Mouse (Mus musculus) stomach, embryonic 15.5 days (tissue): ENCODE data around the gene Mgst3. TPM values are rescaled to one million over a fixed set of nuclear protein-coding genes. Genes with fewer than 3 reads are reported as not detected.
A peak's percentile ranks its signal among the peaks of the same experiment; 100 is the strongest.

Experiments
- ATAC-seq: fragments of 200-750 bp; cut with Nextera tagmentation; 2 replicates; pipeline ENCODE4 v1.8.0; 2017; ENCODE audit warnings: low read depth, moderate number of reproducible peaks, moderate TSS enrichment; ENCODE audit not compliant: insufficient read depth, low FRiP score
- H3K27ac ChIP-seq: fragments of 300-500 bp; sonication (generic); 2 replicates; pipeline ENCODE4 v1.5.1; 2015; ENCODE audit warnings: mild to moderate bottlenecking, inconsistent platforms
- H3K27me3 ChIP-seq: fragments of 300-500 bp; sonication (generic); replicated peaks from 2 replicates; pipeline ENCODE4 v1.6.1; 2015; ENCODE audit warnings: inconsistent platforms
- H3K36me3 ChIP-seq: fragments of 300-500 bp; sonication (generic); 2 replicates; pipeline ENCODE4 v1.6.1; 2015; ENCODE audit warnings: inconsistent platforms
- H3K4me1 ChIP-seq: fragments of 300-500 bp; sonication (generic); 2 replicates; pipeline ENCODE4 v1.6.1; 2015; ENCODE audit warnings: inconsistent platforms
- H3K4me2 ChIP-seq: fragments of 300-500 bp; sonication (generic); 2 replicates; pipeline ENCODE4 v1.6.1; 2015; ENCODE audit warnings: mild to moderate bottlenecking, inconsistent platforms
- H3K4me3 ChIP-seq: fragments of 300-500 bp; sonication (generic); replicated peaks from 2 replicates; pipeline ENCODE4 v1.5.1; 2015; ENCODE audit warnings: inconsistent platforms
- H3K9ac ChIP-seq: fragments of 300-500 bp; sonication (generic); 2 replicates; pipeline ENCODE4 v1.6.1; 2015; ENCODE audit warnings: inconsistent platforms
- H3K9me3 ChIP-seq: fragments of 300-500 bp; sonication (generic); 2 replicates; pipeline ENCODE4 v1.6.1; 2016; ENCODE audit warnings: inconsistent platforms
- WGBS: fragments of 180-500 bp; shearing (Covaris S2); methylation state at CpG from one replicate; pipeline ENCODE4 v1.1.7; 2015; 5-methylcytosine and 5-hydroxymethylcytosine counted together
- polyA plus RNA-seq: library from polyadenylated mRNA; unstranded; fragments of >200 nt; fragmentation: Nextera tagmentation; extraction: Ambion mirVana; gene quantifications from 2 replicates; pipeline ENCODE4 v1.2.1, GENCODE M21; 2015

The Mgst3 gene
- polyA plus RNA-seq, 1 experiment from 2014 or later: 224 TPM

DNA sequence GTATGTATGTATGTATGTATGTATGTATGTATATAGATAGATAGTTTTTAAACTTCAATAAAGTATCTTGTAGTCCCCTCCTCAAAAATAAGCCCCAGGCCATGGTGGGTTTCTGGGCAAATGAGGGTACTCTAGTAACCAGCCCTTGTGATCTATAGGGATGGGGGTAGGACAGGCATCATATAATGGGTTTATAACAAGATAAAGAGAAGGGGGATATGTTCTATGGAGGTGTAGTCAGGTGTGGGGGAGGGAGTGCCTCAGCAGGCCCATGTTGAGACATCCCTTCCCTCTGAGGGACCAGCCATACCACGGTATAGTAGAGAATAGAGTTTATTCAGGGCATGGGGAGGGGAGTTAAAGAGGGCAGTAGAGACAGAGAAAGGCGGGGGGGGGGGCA lies 7.2 kb downstream of the Mgst3 start:
- H3K4me2 ChIP-seq: no peak overlapping the region
- WGBS: 47% methylated on average over 2 of the region's 2 CpGs
- H3K27ac ChIP-seq: no peak overlapping the region
- no peak overlapping the region for H3K4me3 ChIP-seq
- H3K27me3 ChIP-seq: no peaks in the 10 kb centered on the region
- no peaks in the 10 kb centered on the region for H3K9me3 ChIP-seq
- peaks cover 18% of the 10 kb centered on the region for H3K4me1 ChIP-seq
- no peak overlapping the region for H3K9ac ChIP-seq
- H3K36me3 ChIP-seq: no peaks in the 10 kb centered on the region
- no peak for ATAC-seq

DNA sequence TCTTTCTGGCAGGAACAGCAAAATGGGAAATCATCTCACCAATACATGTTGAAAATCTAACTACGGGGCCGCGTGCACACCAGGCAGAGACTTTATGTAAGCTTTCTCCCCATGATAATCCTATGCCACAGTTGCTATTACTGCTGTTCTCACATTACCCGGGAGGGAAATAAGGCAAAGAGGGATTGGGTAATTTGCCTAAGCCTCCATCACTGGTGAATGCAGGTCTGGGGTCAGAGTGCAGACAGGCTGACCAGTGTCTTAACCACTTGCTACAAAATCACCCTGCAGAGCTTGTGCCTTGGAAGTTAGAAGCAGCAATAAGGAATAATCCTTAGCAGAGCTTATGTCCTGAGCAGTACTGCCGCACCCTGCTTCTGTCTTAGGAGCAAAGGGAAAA lies 8.0 kb downstream of the Mgst3 start:
- H3K9ac ChIP-seq: no peak overlapping the region
- no peaks in the 10 kb centered on the region for H3K27me3 ChIP-seq
- WGBS: 68% methylated on average over 5 of the region's 5 CpGs
- H3K4me2 ChIP-seq: no peak overlapping the region
- H3K4me1 ChIP-seq: peaks cover 14% of the 10 kb centered on the region
- no peak for ATAC-seq
- H3K36me3 ChIP-seq: no peaks in the 10 kb centered on the region
- no peak overlapping the region for H3K4me3 ChIP-seq
- H3K9me3 ChIP-seq: no peaks in the 10 kb centered on the region
- no peak overlapping the region for H3K27ac ChIP-seq

DNA sequence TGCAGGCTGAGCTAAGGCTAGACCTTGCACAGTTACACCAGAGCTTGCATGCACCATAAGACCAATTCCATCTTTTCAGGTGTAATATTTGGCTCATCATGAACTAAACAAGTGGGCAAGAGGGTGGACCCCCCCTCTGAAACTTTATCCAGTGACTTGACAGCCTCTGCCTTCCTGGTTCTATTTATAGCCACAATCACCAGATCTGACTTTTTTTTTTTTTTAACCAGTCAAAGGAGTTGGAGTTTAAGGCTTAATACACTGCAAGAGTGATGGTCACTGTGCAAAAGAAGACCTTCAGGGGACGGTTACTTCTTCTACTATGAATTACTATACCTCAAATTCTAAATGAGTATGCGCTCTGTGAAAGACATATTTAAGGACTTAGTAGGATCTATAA lies 8.4 kb downstream of the Mgst3 start:
- H3K4me2 ChIP-seq: no peak overlapping the region
- no peak overlapping the region for H3K4me3 ChIP-seq
- H3K4me1 ChIP-seq: peaks cover 14% of the 10 kb centered on the region; the same call in 1 of the 2 replicates
- H3K27ac ChIP-seq: peak overlapping the region; percentile 64
- H3K9me3 ChIP-seq: no peaks in the 10 kb centered on the region
- no peaks in the 10 kb centered on the region for H3K36me3 ChIP-seq
- no peaks in the 10 kb centered on the region for H3K27me3 ChIP-seq
- H3K9ac ChIP-seq: no peak overlapping the region
- WGBS: 90% methylated on average over 2 of the region's 2 CpGs
- no peak for ATAC-seq

DNA sequence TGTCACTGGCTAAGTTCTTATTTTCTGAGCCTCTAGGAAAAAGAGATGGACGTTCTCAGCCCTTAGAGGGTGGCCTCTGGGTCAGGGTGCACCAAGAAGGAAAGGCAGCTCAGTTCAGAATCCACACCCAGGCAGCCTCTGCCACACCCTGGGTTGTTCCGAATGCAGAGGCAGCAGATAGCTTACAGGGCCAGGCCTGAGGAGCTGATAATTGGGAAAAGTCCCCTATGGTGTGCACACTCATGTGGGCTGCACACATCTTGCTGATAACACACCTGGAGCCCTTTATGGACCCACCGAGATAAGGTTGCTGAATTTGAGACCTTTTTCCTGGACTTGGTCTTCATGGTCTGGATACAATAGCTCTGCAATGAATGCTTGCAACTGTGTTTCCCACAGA lies 9.5 kb downstream of the Mgst3 start:
- ATAC-seq: peak; percentile 96
- H3K27ac ChIP-seq: peak overlapping the region; percentile 64
- 49% methylated on average over 3 of the region's 3 CpGs for WGBS

DNA sequence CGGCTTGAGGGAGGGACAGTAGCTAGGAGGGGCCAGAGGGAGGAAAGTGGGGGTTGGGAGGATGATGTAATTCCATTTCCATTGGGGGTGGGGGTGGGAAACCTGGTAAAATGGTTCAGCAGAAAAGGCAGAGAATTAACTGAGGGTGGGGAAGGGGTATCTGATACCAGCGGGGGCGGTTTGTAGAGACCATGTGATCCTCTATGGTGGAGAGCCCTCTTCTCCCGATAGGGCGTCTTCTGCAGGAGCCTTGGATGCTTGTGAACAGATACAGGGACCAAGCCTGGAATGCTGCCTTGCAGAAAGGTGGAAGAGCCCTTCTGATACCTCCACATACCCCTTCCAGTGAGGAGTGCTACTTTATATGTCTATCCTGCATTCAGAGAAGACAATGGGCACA lies 10.5 kb downstream of the Mgst3 start:
- 87% methylated on average over 5 of the region's 5 CpGs for WGBS
- Histone ChIP-seq H3K4me2 (no peak overlapping the region), H3K9ac (no peak overlapping the region), H3K27me3 (no peaks in the 10 kb centered on the region), H3K27ac (no peak overlapping the region), H3K9me3 (no peaks in the 10 kb centered on the region), H3K4me1 (peaks cover 14% of the 10 kb centered on the region; the same call in 1 of the 2 replicates), H3K4me3 (no peak overlapping the region), H3K36me3 (no peaks in the 10 kb centered on the region)
- no peak for ATAC-seq

More for the DNA sequence above, 9.5 kb downstream of the Mgst3 start:
- H3K4me1 ChIP-seq: peaks cover 14% of the 10 kb centered on the region; the same call in 1 of the 2 replicates
- H3K9ac ChIP-seq: no peak overlapping the region
- no peaks in the 10 kb centered on the region for H3K9me3 ChIP-seq
- no peak overlapping the region for H3K4me3 ChIP-seq
- H3K36me3 ChIP-seq: no peaks in the 10 kb centered on the region
- no peaks in the 10 kb centered on the region for H3K27me3 ChIP-seq
- no peak overlapping the region for H3K4me2 ChIP-seq

DNA sequence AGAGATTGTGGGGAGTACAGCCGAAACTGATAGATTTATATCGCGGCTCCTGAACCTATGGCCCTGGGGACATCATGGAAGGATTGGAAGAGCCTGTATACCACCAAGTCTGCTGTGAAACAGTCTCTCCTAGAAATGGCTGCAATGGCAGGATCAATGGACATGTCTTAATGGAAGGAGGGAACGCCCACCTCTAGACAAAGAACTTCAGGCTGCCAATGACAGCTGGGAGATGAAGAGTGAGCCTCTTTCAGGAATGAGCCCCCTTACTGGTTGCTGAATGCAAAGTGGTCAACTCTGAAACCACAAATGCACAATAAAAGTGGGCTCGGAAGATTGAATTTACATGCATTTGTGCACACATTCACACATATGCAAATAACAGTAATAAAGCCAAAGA lies 10.9 kb downstream of the Mgst3 start:
- Histone ChIP-seq H3K9ac (no peak overlapping the region), H3K27me3 (no peaks in the 10 kb centered on the region), H3K4me2 (no peak overlapping the region), H3K27ac (no peak overlapping the region), H3K4me3 (no peak overlapping the region), H3K9me3 (no peaks in the 10 kb centered on the region), H3K4me1 (peaks cover 14% of the 10 kb centered on the region; the same call in 1 of the 2 replicates), H3K36me3 (no peaks in the 10 kb centered on the region)
- ATAC-seq: no peak
- 88% methylated on average over 5 of the region's 5 CpGs for WGBS

DNA sequence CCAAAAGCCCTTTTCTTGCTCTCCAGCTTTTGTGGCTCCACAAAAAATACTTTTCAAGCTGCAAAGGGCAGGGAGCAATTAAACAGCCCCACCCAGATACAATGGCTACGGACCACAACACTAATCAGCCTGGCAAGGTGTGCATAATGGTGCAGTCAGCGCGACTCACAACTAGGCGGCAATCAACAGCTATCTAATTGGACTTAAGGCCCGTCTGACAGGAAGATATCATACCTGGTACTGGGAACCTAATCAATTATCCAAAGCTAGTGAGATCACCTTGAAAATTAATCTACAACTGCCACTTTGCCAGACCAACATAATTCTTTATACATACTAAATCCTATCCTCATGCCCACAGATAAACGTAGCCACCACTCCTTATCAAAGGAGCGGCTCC lies 11.3 kb downstream of the Mgst3 start:
- Histone ChIP-seq H3K4me3 (no peak overlapping the region), H3K9ac (no peak overlapping the region), H3K27ac (0 out of 2 replicates have a peak overlapping the region, but pooled peaks have one; percentile 9), H3K27me3 (no peaks in the 10 kb centered on the region), H3K4me2 (no peak overlapping the region), H3K36me3 (no peaks in the 10 kb centered on the region), H3K4me1 (peaks cover 14% of the 10 kb centered on the region; the same call in 1 of the 2 replicates), H3K9me3 (no peaks in the 10 kb centered on the region)
- ATAC-seq: no peak
- 72% methylated on average over 7 of the region's 7 CpGs for WGBS

DNA sequence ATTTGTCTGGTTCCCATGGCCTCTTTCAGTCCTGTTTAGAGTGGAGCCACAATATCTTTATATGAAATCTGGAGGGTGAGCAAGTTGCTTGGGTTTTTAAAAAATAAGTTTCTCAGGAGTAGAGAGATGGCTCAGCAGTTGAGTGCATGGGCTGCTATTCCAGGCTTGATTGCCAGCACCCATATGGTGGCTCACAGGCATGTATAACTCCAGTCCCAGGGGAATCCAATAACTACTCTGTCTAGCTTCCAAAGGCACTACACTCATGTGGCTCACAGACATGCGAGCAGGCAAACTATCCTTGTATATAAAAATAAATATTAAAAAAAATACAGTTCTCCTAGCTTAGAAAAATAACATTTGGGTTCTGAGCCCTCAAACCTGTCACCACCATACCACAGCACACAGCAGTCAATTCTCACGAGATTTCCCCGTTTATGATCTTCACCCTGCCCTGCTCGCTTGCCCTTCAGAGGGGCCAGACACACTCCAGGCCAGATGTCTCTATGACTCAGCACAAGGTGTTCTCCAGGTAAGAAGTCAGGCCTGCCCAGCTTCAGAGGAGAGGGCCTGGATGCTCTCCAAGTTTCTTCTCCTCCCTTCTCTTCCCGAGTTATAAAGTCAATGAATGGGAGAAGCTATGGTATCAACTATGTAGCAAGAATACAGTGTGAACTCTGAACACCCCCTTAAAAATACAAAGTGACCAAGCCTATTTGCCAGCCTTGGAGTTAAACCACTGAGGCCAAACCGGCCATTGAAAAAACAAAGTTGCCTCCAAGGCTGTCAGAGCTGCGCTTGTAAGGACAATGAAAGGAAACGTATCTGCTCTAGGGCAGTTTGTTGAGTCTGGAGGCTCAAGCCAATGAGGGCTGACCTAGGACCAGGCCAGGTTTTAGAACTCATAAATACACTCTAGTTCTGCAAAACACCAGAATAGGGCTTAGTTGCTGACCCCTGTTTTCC lies 12.3 kb downstream of the Mgst3 start:
- peak overlapping the region; percentile 31; the same call in 1 of the 2 replicates for H3K27ac ChIP-seq
- H3K27me3 ChIP-seq: no peaks in the 10 kb centered on the region
- peaks cover 2% of the 10 kb centered on the region; the same call in 1 of the 2 replicates for H3K36me3 ChIP-seq
- no peaks in the 10 kb centered on the region for H3K9me3 ChIP-seq
- WGBS: 71% methylated on average over 8 of the region's 8 CpGs
- H3K4me1 ChIP-seq: 0 out of 2 replicates have a peak, but pooled peaks cover 8% of the 10 kb centered on the region
- H3K9ac ChIP-seq: no peak overlapping the region
- H3K4me2 ChIP-seq: no peak overlapping the region
- no peak for ATAC-seq
- H3K4me3 ChIP-seq: no peak overlapping the region

DNA sequence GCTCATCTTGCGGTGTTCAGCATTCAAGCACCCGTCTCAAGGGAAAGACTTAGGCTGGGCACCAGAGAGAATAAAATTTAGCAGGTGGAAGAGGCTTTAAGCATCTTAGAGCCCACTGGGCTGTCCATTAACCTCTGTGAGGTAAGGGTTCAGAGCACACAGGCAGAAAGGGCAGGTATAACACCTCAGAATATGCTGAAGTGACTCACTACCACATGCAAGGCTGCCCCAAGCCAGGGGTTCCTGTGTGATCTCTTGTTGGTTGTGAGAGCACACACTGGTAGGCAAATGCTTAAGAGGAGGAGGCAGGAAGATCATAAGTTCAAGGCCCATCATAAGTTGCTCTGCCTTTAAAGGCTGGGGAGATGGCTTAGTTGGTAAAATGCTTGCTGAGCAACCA lies 13.4 kb downstream of the Mgst3 start:
- H3K4me3 ChIP-seq: no peak overlapping the region
- H3K4me2 ChIP-seq: no peak overlapping the region
- 88% methylated on average over 2 of the region's 2 CpGs for WGBS
- H3K9me3 ChIP-seq: no peaks in the 10 kb centered on the region
- H3K9ac ChIP-seq: no peak overlapping the region
- H3K36me3 ChIP-seq: peaks cover 4% of the 10 kb centered on the region; the same call in 1 of the 2 replicates
- 0 out of 2 replicates have a peak, but pooled peaks cover 8% of the 10 kb centered on the region for H3K4me1 ChIP-seq
- H3K27me3 ChIP-seq: no peaks in the 10 kb centered on the region
- ATAC-seq: no peak
- H3K27ac ChIP-seq: no peak overlapping the region

DNA sequence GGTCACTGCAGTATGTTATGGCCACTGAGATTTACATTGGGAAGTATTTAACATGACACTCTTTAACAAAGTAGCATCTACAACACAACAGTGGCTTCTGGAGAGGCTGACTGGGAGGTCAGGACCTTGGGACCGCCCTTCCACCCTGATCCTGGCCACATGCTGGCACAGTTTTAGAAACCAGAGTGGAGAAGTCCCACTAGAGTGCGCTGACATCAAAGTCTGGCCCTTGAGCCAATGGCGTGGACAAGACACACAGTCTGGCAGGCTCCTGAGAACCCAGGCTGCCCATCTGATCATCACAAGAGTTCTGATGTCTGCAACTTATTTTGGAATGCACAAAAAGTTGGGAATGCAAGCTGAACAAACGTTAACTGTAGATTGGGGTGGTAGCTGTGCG lies 13.9 kb downstream of the Mgst3 start:
- peaks cover 4% of the 10 kb centered on the region; the same call in 1 of the 2 replicates for H3K36me3 ChIP-seq
- no peak overlapping the region for H3K4me3 ChIP-seq
- no peak for ATAC-seq
- no peak overlapping the region for H3K4me2 ChIP-seq
- no peak overlapping the region for H3K27ac ChIP-seq
- H3K9me3 ChIP-seq: no peaks in the 10 kb centered on the region
- no peak overlapping the region for H3K9ac ChIP-seq
- 79% methylated on average over 5 of the region's 5 CpGs for WGBS
- H3K27me3 ChIP-seq: no peaks in the 10 kb centered on the region
- 0 out of 2 replicates have a peak, but pooled peaks cover 8% of the 10 kb centered on the region for H3K4me1 ChIP-seq

DNA sequence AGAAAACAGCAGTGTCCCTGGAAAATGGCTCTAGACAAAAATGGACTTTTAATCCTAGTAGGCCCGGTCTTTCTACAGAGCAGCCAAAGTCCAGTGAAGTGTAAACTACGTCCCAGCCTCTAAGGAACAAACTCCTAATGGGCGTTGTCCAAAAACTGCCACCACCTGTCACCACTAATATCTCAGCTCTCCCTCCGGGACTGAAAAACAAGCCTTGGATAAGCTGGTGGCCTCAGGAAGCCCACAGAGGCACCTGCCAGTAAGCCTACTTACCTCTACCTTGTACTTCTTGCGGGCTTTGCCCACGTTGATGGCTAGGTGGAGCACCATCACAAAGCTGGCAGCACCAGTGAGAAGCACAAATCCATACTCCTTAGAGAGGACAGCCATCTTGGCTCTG lies 15.6 kb downstream of the Mgst3 start:
- Histone ChIP-seq H3K27me3 (no peaks in the 10 kb centered on the region), H3K36me3 (peaks cover 4% of the 10 kb centered on the region; the same call in 1 of the 2 replicates), H3K27ac (peak overlapping the region; percentile 8), H3K4me3 (no peak overlapping the region), H3K4me1 (0 out of 2 replicates have a peak, but pooled peaks cover 6% of the 10 kb centered on the region), H3K4me2 (no peak overlapping the region), H3K9ac (no peak overlapping the region), H3K9me3 (no peaks in the 10 kb centered on the region)
- 63% methylated on average over 6 of the region's 6 CpGs for WGBS
- no peak for ATAC-seq

DNA sequence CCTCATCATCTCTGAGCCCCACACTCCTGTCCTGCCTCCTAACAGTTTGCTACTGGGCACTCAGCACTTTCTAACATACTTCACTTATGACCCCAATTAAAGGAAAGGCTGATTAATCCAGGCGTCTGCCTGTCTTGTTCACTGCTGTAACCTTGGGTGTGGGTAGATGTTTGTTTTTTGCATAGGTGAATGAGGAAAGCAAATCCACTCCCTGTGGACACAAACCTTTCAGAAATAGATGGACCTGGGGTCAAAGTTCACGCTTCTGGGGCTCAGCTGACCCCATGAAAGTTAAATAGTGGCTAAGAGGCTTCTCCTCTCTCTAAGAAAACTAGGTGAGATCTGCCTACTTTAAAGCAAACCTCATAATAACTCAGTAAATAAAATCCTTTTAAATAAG lies 18.7 kb downstream of the Mgst3 start:
- no peak for ATAC-seq
- H3K27me3 ChIP-seq: no peaks in the 10 kb centered on the region
- no peak overlapping the region for H3K4me3 ChIP-seq
- WGBS: 44% methylated on average over 2 of the region's 2 CpGs
- H3K4me1 ChIP-seq: no peaks in the 10 kb centered on the region
- no peaks in the 10 kb centered on the region for H3K9me3 ChIP-seq
- no peak overlapping the region for H3K9ac ChIP-seq
- peaks cover 11% of the 10 kb centered on the region; the same call in 1 of the 2 replicates for H3K36me3 ChIP-seq
- H3K27ac ChIP-seq: no peak overlapping the region
- peak overlapping the region; percentile 30; the same call in 1 of the 2 replicates for H3K4me2 ChIP-seq
